Mouse (Mus musculus) ES-Bruce4 (cell line): ENCODE data around the gene Tgfbr2.

Source experiments
- CTCF ChIP-seq: IDR thresholded peaks from one replicate; pipeline ENCODE4 v1.8.1; 2011; ENCODE audit warnings: low read depth, low read length
- POLR2A ChIP-seq: IDR thresholded peaks from one replicate; pipeline ENCODE4 v1.8.1; 2011; ENCODE audit warnings: low read length; ENCODE audit not compliant: insufficient read depth

DNA sequence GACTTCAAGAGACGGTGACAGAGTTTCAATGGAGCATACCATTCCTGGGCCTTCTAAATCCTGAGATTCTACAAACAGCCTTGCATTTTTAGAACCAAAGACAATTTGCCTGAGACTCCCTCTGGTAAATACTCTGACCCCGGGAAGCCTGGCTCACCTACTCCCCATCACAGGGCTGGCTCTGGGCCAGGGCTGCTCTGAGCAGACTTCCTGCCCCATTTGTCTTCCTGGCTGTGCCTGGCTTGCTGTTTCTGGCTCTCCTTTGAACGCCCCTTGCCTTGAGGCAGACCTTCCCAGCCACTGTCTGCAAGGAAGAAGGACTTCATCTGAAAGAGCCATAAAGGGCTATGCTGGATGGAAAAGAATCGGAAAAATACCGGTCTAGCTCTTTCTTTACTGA, 83.2 kb downstream of the Tgfbr2 start:
- TF ChIP-seq CTCF (no peak), POLR2A (no peak)
